Mouse (Mus musculus): ENCODE data around the gene Reep1. TPM values are rescaled to one million over a fixed set of nuclear protein-coding genes. Genes with fewer than 3 reads are reported as not detected.

Reep1 gene
- polyA plus RNA-seq, 1 experiment, result 2.9 TPM

DNA sequence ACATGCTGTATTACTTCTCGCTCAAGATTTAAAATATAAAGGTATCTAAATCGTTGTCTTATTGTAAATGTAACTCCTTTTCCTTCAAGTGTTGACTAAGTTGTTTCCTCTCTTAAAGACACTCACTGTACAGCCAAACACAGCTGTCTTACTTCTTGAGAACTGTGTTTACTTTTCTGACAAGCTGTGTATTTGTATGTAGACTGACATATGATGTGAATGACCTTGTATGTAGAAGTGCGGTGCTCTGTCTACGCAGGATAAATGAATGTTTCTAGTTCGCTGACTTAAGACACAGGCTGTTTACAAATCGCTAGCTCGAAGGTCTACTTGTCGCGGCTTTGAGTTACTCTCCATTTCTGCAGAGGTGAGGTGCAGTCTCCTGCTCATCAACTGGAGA lies 102.5 kb downstream of the Reep1 start:
- TF ChIP-seq EP300 (IDR thresholded peaks at IDR 0.05; ENCODE audit: insufficient read depth, low read depth, low read length) (no peak), POLR2A (IDR thresholded peaks at IDR 0.05; ENCODE audit: insufficient read depth, low read length) (no peak), CTCF (IDR thresholded peaks at IDR 0.05; ENCODE audit: low read depth, low read length) (no peak)
- no peaks in the 10 kb centered on the region; the same call in 1 of the 2 replicates for H3K36me3 ChIP-seq (ENCODE audit: control insufficient read depth, insufficient read depth, low read length, poor library complexity, severe bottlenecking)
- H3K4me3 ChIP-seq (ENCODE audit: low read depth, low read length), result no peak overlapping the region
- peaks cover 4% of the 10 kb centered on the region; the same call in 1 of the 2 replicates for H3K9me3 ChIP-seq (replicated peaks; ENCODE audit: control insufficient read depth, insufficient read depth, low read length, poor library complexity, severe bottlenecking)
- H3K27me3 ChIP-seq (ENCODE audit: control insufficient read depth, insufficient read depth, low read length, poor library complexity, severe bottlenecking), result no peaks in the 10 kb centered on the region
- no peak overlapping the region for H3K9ac ChIP-seq (ENCODE audit: low read depth, poor library complexity, severe bottlenecking)
- H3K4me1 ChIP-seq (ENCODE audit: control insufficient read depth, insufficient read depth, low read length), result no peaks in the 10 kb centered on the region
- no peak overlapping the region for H3K27ac ChIP-seq (ENCODE audit: insufficient read depth, low read length)

GRCm38 (mm10) chr6:71812820-71813219 lies 105.5 kb downstream of the Reep1 start:
- TF ChIP-seq CTCF (IDR thresholded peaks at IDR 0.05; ENCODE audit: low read depth, low read length) (no peak), POLR2A (IDR thresholded peaks at IDR 0.05; ENCODE audit: insufficient read depth, low read length) (no peak), EP300 (IDR thresholded peaks at IDR 0.05; ENCODE audit: insufficient read depth, low read depth, low read length) (no peak)
- Histone ChIP-seq H3K27ac (ENCODE audit: insufficient read depth, low read length) (no peak overlapping the region), H3K9ac (ENCODE audit: low read depth, poor library complexity, severe bottlenecking) (no peak overlapping the region), H3K4me3 (ENCODE audit: low read depth, low read length) (no peak overlapping the region), H3K36me3 (ENCODE audit: control insufficient read depth, insufficient read depth, low read length, poor library complexity, severe bottlenecking) (peaks cover 21% of the 10 kb centered on the region), H3K9me3 (replicated peaks; ENCODE audit: control insufficient read depth, insufficient read depth, low read length, poor library complexity, severe bottlenecking) (no peaks in the 10 kb centered on the region), H3K4me1 (ENCODE audit: control insufficient read depth, insufficient read depth, low read length) (no peaks in the 10 kb centered on the region), H3K27me3 (ENCODE audit: control insufficient read depth, insufficient read depth, low read length, poor library complexity, severe bottlenecking) (no peaks in the 10 kb centered on the region)

DNA sequence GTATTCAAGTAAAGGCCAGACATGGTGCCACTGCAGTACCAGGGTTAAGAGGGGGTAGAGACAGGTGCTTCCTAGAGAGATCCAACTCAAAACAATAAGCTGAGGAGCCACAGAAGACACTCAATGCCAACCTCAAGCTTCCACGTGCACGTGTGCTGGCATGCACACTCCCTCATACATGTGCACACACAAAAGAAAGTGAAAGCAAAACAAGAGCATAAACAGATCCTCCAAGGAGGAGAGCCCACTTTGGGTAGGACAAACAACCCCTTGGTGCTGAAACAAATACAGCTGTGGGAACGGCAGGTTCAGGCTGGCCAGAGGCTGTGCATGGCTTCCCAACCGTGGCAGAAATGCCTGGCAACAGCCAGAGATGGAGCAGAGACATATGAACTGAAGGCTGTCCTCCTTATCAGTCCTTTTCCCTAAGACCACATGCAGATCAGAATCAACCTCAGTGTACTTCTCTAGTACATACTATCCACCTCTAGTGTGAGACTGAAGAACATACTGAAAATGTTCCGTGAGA lies 112.5 kb downstream of the Reep1 start:
- no peak overlapping the region for H3K27ac ChIP-seq (ENCODE audit: insufficient read depth, low read length)
- H3K9me3 ChIP-seq (replicated peaks; ENCODE audit: control insufficient read depth, insufficient read depth, low read length, poor library complexity, severe bottlenecking), result no peaks in the 10 kb centered on the region
- H3K36me3 ChIP-seq (ENCODE audit: control insufficient read depth, insufficient read depth, low read length, poor library complexity, severe bottlenecking), result peaks cover 30% of the 10 kb centered on the region
- H3K4me1 ChIP-seq (ENCODE audit: control insufficient read depth, insufficient read depth, low read length), result no peaks in the 10 kb centered on the region
- no peaks in the 10 kb centered on the region for H3K27me3 ChIP-seq (ENCODE audit: control insufficient read depth, insufficient read depth, low read length, poor library complexity, severe bottlenecking)
- no peak overlapping the region for H3K4me3 ChIP-seq (ENCODE audit: low read depth, low read length)
- TF ChIP-seq POLR2A (IDR thresholded peaks at IDR 0.05; ENCODE audit: insufficient read depth, low read length), result no peak
- TF ChIP-seq CTCF (IDR thresholded peaks at IDR 0.05; ENCODE audit: low read depth, low read length), result no peak
- no peak for TF ChIP-seq EP300 (IDR thresholded peaks at IDR 0.05; ENCODE audit: insufficient read depth, low read depth, low read length)
- no peak overlapping the region for H3K9ac ChIP-seq (ENCODE audit: low read depth, poor library complexity, severe bottlenecking)

DNA sequence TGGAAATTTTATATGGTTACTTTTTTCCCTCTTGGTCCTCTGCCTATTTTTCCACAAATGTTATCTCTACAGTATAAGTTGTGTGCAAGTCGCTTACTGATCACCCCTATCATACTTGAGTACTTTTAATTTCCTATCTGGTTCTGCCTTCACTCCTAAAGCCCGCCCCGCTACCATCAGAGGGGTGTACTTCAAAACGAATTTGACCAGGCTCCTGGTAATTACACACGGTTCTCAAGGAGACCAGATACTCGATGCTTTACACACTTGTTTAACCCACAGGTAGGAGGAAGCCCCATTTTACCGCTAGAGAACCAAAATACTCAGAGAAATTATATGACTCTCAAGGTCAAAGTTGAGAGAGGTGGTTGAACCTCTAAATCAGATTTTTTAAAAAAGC lies 115.7 kb downstream of the Reep1 start:
- Histone ChIP-seq H3K4me1 (ENCODE audit: control insufficient read depth, insufficient read depth, low read length) (no peaks in the 10 kb centered on the region), H3K27ac (ENCODE audit: insufficient read depth, low read length) (no peak overlapping the region), H3K27me3 (ENCODE audit: control insufficient read depth, insufficient read depth, low read length, poor library complexity, severe bottlenecking) (no peaks in the 10 kb centered on the region), H3K9ac (ENCODE audit: low read depth, poor library complexity, severe bottlenecking) (peak overlapping the region; percentile 30), H3K4me3 (ENCODE audit: low read depth, low read length) (peak overlapping the region; percentile 80), H3K9me3 (replicated peaks; ENCODE audit: control insufficient read depth, insufficient read depth, low read length, poor library complexity, severe bottlenecking) (no peaks in the 10 kb centered on the region), H3K36me3 (ENCODE audit: control insufficient read depth, insufficient read depth, low read length, poor library complexity, severe bottlenecking) (peaks cover 6% of the 10 kb centered on the region)
- no peak for TF ChIP-seq EP300 (IDR thresholded peaks at IDR 0.05; ENCODE audit: insufficient read depth, low read depth, low read length)
- no peak for TF ChIP-seq POLR2A (IDR thresholded peaks at IDR 0.05; ENCODE audit: insufficient read depth, low read length)
- TF ChIP-seq CTCF (IDR thresholded peaks at IDR 0.05; ENCODE audit: low read depth, low read length), result no peak

GRCm38 (mm10) chr6:71823488-71823887 lies 116.1 kb downstream of the Reep1 start:
- H3K27ac ChIP-seq (ENCODE audit: insufficient read depth, low read length), result no peak overlapping the region
- peaks cover 2% of the 10 kb centered on the region for H3K36me3 ChIP-seq (ENCODE audit: control insufficient read depth, insufficient read depth, low read length, poor library complexity, severe bottlenecking)
- no peaks in the 10 kb centered on the region for H3K9me3 ChIP-seq (replicated peaks; ENCODE audit: control insufficient read depth, insufficient read depth, low read length, poor library complexity, severe bottlenecking)
- no peaks in the 10 kb centered on the region for H3K27me3 ChIP-seq (ENCODE audit: control insufficient read depth, insufficient read depth, low read length, poor library complexity, severe bottlenecking)
- H3K4me3 ChIP-seq (ENCODE audit: low read depth, low read length), result peak overlapping the region; percentile 80
- no peaks in the 10 kb centered on the region for H3K4me1 ChIP-seq (ENCODE audit: control insufficient read depth, insufficient read depth, low read length)
- TF ChIP-seq POLR2A (IDR thresholded peaks at IDR 0.05; ENCODE audit: insufficient read depth, low read length) (peak; percentile 59), CTCF (IDR thresholded peaks at IDR 0.05; ENCODE audit: low read depth, low read length) (no peak), EP300 (IDR thresholded peaks at IDR 0.05; ENCODE audit: insufficient read depth, low read depth, low read length) (0 out of 2 replicates have a peak, but pooled peaks have one; percentile 33)
- peak overlapping the region; percentile 30 for H3K9ac ChIP-seq (ENCODE audit: low read depth, poor library complexity, severe bottlenecking)

GRCm38 (mm10) chr6:71823961-71824360 lies 116.6 kb downstream of the Reep1 start:
- H3K9ac ChIP-seq (ENCODE audit: low read depth, poor library complexity, severe bottlenecking), result peak overlapping the region; percentile 30
- peak overlapping the region; percentile 80 for H3K4me3 ChIP-seq (ENCODE audit: low read depth, low read length)
- no peaks in the 10 kb centered on the region for H3K27me3 ChIP-seq (ENCODE audit: control insufficient read depth, insufficient read depth, low read length, poor library complexity, severe bottlenecking)
- TF ChIP-seq POLR2A (IDR thresholded peaks at IDR 0.05; ENCODE audit: insufficient read depth, low read length), result no peak
- TF ChIP-seq EP300 (IDR thresholded peaks at IDR 0.05; ENCODE audit: insufficient read depth, low read depth, low read length), result no peak
- no peak for TF ChIP-seq CTCF (IDR thresholded peaks at IDR 0.05; ENCODE audit: low read depth, low read length)
- no peak overlapping the region for H3K27ac ChIP-seq (ENCODE audit: insufficient read depth, low read length)
- no peaks in the 10 kb centered on the region for H3K4me1 ChIP-seq (ENCODE audit: control insufficient read depth, insufficient read depth, low read length)
- H3K36me3 ChIP-seq (ENCODE audit: control insufficient read depth, insufficient read depth, low read length, poor library complexity, severe bottlenecking), result no peaks in the 10 kb centered on the region; the same call in 1 of the 2 replicates
- no peaks in the 10 kb centered on the region for H3K9me3 ChIP-seq (replicated peaks; ENCODE audit: control insufficient read depth, insufficient read depth, low read length, poor library complexity, severe bottlenecking)

All from ES-Bruce4 (cell line).